Mouse (Mus musculus) liver, postnatal 0 days (tissue): ENCODE results near the gene Usp6nl. TPM values are rescaled to one million over a fixed set of nuclear protein-coding genes. Genes with fewer than 3 reads are reported as not detected.
A peak's percentile ranks its signal among the peaks of the same experiment; 100 is the strongest.

Experiments
- ATAC-seq: fragments of 200-750 bp; cut with Nextera tagmentation; 2 replicates; pipeline ENCODE4 v1.8.0; 2017; ENCODE audit warnings: mild to moderate bottlenecking, moderate library complexity
- DNase-seq: peaks from one replicate; pipeline ENCODE4 v3.0.0-alpha.2; 2016
- H3K27ac ChIP-seq: fragments of 300-500 bp; sonication (generic); 2 replicates; pipeline ENCODE4 v1.5.1; 2014; ENCODE audit warnings: antibody characterized with exemption, moderate library complexity, mild to moderate bottlenecking, low read depth
- H3K27me3 ChIP-seq: fragments of 300-500 bp; sonication (generic); 2 replicates; pipeline ENCODE4 v1.6.1; 2014; ENCODE audit warnings: low read length, control low read depth, mixed read lengths; ENCODE audit not compliant: insufficient read depth
- H3K36me3 ChIP-seq: fragments of 300-500 bp; sonication (generic); replicated peaks from 2 replicates; pipeline ENCODE4 v1.6.1; 2014; ENCODE audit warnings: mild to moderate bottlenecking, control low read depth, low read length, moderate library complexity, mixed read lengths; ENCODE audit not compliant: insufficient read depth
- H3K4me1 ChIP-seq: fragments of 300-500 bp; sonication (generic); 2 replicates; pipeline ENCODE4 v1.6.1; 2014; ENCODE audit warnings: antibody characterized with exemption, mild to moderate bottlenecking, control low read depth; ENCODE audit not compliant: insufficient read depth
- H3K4me2 ChIP-seq: fragments of 300-500 bp; sonication (generic); 2 replicates; pipeline ENCODE4 v1.6.1; 2014; ENCODE audit warnings: low read depth, mild to moderate bottlenecking, low read length, moderate library complexity, mixed read lengths
- H3K4me3 ChIP-seq: fragments of 300-500 bp; sonication (generic); 2 replicates; pipeline ENCODE4 v1.5.1; 2014; ENCODE audit warnings: low read depth, low read length
- H3K9ac ChIP-seq: fragments of 300-500 bp; sonication (generic); replicated peaks from 2 replicates; pipeline ENCODE4 v1.6.1; 2014; ENCODE audit warnings: mild to moderate bottlenecking, moderate library complexity
- H3K9me3 ChIP-seq: fragments of 300-500 bp; sonication (generic); 2 replicates; pipeline ENCODE4 v1.6.1; 2016; ENCODE audit warnings: mild to moderate bottlenecking, control low read depth, low read length, mixed read lengths
- CTCF ChIP-seq: sonication (generic); IDR thresholded peaks from 2 replicates; pipeline ENCODE4 v1.5.1; 2016; ENCODE audit warnings: antibody characterized with exemption, low read depth
- EP300 ChIP-seq: IDR thresholded peaks from 2 replicates; pipeline ENCODE4 v1.6.1; 2016; ENCODE audit warnings: antibody characterized with exemption, low read depth, mild to moderate bottlenecking
- WGBS: fragments of 180-500 bp; shearing (Covaris S2); extraction: QIAGEN DNeasy Blood & Tissue Kit; methylation state at CpG from one replicate; pipeline ENCODE4 v1.1.7; 2014; ENCODE audit not compliant: insufficient replicate concordance; 5-methylcytosine and 5-hydroxymethylcytosine counted together
- polyA plus RNA-seq: library from polyadenylated mRNA; unstranded; fragments of >200 nt; fragmentation: Nextera tagmentation; extraction: Ambion mirVana; gene quantifications from 2 replicates; pipeline ENCODE4 v1.2.1, GENCODE M21; 2015

The Usp6nl gene
- polyA plus RNA-seq, 1 experiment from 2014 or later = 4.6 TPM

DNA sequence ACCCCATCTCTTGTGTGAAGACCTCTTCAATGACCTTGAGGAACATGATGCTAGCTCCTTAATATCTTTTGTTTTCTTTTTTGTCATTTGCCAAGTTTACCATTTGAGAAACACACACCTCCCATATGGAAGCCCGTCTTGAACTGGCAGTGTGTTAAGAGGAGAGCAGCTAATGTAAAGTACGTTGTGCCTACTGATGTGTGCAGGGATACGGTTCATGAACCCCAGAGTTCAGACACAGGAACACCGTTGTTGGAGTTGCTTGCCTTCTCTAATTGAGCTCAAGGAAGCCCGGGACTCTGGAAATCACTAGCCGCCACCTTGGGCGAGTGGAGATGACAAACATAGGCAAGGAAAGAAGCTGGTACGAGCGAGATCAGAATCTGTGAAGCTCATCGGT, 9.7 kb upstream of the Usp6nl start:
- TF ChIP-seq CTCF (no peak), EP300 (no peak)
- no peak overlapping the region for H3K9ac ChIP-seq
- ATAC-seq (no peak), DNase-seq (no peak)
- no peak overlapping the region for H3K4me3 ChIP-seq
- H3K4me2 ChIP-seq = no peak overlapping the region
- H3K36me3 ChIP-seq = no peaks in the 10 kb centered on the region
- H3K27me3 ChIP-seq = no peaks in the 10 kb centered on the region
- 77% methylated on average over 10 of the region's 10 CpGs for WGBS
- no peaks in the 10 kb centered on the region for H3K4me1 ChIP-seq
- no peaks in the 10 kb centered on the region for H3K9me3 ChIP-seq
- no peak overlapping the region for H3K27ac ChIP-seq

DNA sequence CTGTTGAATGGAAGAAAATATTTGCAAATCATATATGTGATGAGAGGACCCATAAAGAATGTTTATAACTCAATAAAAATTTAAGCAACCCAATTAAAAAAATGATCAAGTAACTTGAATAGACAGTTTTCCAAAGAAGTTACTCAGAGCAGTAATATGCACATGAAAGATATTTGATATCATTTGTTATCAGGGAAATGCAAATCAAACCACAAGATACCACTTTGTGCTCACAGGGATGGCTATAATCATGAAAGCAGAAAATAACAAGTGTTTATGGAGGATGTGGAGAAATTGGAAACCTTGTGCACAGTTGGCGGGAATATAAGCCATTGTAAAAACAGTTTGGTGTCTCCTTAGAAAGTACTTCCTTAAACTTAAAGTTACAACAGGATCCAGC, 8.7 kb upstream of the Usp6nl start:
- WGBS = 88% methylated on average over 1 of the region's 1 CpGs
- Histone ChIP-seq H3K4me1 (no peaks in the 10 kb centered on the region), H3K4me2 (no peak overlapping the region), H3K27me3 (no peaks in the 10 kb centered on the region), H3K27ac (no peak overlapping the region), H3K9ac (no peak overlapping the region), H3K36me3 (no peaks in the 10 kb centered on the region), H3K9me3 (no peaks in the 10 kb centered on the region), H3K4me3 (no peak overlapping the region)
- TF ChIP-seq EP300 (no peak), CTCF (no peak)
- no peak for ATAC-seq
- no peak for DNase-seq

DNA sequence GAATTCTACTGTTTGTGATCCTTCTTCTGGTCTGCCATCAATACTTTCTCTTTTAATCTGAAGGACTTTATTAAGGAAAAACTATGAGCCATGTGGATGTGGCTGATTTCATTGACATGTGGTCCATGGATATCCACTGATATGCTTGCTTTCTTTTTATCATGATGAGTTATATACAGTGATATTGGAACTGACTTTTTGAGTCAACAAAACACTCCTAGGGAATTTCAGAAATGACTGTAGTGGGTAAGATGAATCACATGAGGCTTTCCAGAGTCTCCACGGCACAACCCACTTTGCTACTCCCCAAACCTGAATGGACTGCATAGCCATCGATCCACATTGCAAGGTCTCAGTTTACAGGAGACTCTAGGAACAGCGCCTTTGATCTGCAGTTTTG, 2.3 kb upstream of the Usp6nl start:
- Histone ChIP-seq H3K9me3 (no peaks in the 10 kb centered on the region), H3K4me1 (peaks cover 22% of the 10 kb centered on the region), H3K27me3 (no peaks in the 10 kb centered on the region), H3K4me3 (no peak overlapping the region), H3K36me3 (no peaks in the 10 kb centered on the region), H3K4me2 (no peak overlapping the region), H3K27ac (no peak overlapping the region), H3K9ac (no peak overlapping the region)
- TF ChIP-seq EP300 = no peak
- TF ChIP-seq CTCF = no peak
- ATAC-seq (no peak), DNase-seq (no peak)
- WGBS = 84% methylated on average over 3 of the region's 3 CpGs

DNA sequence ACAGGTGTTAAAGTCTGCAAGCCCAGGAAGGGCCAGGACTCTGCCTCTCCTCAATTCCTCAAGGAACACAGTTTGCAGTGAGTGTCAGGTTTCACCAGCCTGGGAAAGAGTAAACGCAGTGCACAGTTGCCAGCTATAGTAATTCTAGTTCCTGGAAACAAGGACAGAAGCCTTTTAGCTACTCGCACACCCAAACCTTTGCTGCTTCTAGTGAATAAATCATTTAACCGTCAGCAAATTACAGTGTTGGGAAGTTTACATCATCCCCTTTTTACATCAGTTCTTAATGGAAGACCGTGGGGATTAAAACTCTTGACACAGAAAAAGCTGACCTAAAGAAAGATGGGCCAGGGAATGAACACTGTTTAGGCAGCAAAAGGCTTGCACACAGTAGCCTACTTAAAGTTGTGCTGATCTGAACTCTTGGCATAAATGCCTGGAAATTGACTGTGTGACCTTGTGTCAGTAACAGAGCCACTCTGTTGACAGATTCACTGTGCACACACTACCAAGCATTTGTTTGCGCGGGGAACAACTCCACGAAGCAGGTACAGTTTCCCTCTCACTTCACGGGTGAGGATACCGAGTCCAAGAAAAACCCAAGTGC, 595 bp upstream of the Usp6nl start:
- WGBS = 21% methylated on average over 9 of the region's 9 CpGs
- H3K27ac ChIP-seq = peak overlapping the region; percentile 98
- peak; percentile 57 for ATAC-seq
- H3K9ac ChIP-seq = peak overlapping the region; percentile 92
- no peaks in the 10 kb centered on the region for H3K36me3 ChIP-seq
- no peak for DNase-seq
- H3K4me1 ChIP-seq = peaks cover 22% of the 10 kb centered on the region
- no peaks in the 10 kb centered on the region for H3K27me3 ChIP-seq
- TF ChIP-seq CTCF (no peak), EP300 (no peak)
- H3K4me2 ChIP-seq = peak overlapping the region; percentile 90
- no peaks in the 10 kb centered on the region for H3K9me3 ChIP-seq
- peak overlapping the region; percentile 96 for H3K4me3 ChIP-seq

DNA sequence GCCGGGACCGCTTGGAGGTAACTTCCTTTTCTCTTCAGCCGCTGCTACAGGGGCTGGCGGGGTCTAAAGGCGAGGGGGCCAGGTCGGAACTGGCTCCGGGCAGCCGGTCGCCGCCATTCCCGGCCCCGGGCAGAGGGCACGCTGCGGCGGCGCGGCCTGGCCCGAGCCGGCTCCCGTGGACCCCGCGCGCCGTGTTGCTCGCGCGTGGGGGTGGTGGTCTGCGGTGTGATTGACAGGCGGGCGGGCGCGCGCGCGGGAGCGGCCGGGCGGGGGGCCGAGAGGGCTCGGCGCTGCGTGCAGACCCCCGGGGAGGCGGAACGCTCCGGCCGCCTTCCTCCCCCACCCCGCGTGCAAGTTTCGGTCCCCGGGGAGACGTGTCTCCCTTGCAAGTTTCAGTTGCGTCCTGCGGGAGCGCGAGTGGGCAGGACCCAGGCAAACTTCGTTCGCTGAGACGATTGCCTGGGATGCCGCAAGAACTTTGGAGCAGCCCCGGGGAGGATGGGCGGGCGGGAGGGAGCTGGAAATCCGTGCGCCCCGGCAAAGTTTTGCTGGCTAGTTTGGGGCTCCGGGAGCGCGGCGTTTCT, 563 bp downstream of the Usp6nl start:
- Histone ChIP-seq H3K36me3 (no peaks in the 10 kb centered on the region), H3K9ac (peak overlapping the region; percentile 92), H3K27me3 (no peaks in the 10 kb centered on the region), H3K9me3 (no peaks in the 10 kb centered on the region), H3K4me1 (peaks cover 22% of the 10 kb centered on the region), H3K27ac (peak overlapping the region; percentile 98), H3K4me2 (peak overlapping the region; percentile 90), H3K4me3 (peak overlapping the region; percentile 96)
- peak; percentile 73 for DNase-seq
- TF ChIP-seq CTCF (peak; percentile 18; the same call in 1 of the 2 replicates), EP300 (no peak)
- under 1% methylated on average over 46 of the region's 70 CpGs for WGBS
- ATAC-seq = peak; percentile 64

DNA sequence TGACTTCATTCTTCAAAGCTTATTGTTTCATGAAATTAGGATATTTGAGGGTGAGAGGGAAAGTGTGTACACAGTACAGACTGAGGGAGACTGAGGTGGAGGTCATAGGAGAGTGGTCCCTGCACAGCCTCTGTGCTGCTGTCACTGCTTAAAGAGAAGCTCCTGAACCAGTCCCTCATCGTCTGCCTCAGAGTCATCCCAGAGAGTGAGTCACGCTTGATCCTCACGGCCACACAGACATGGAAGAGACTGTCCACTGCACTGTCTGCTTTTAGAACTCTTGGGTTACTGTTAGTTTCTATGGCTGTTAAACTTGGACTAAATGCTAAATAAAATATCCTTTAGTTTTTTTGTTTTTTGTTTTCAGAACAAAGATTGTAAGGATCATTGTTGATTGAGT, 3.2 kb downstream of the Usp6nl start:
- no peak overlapping the region for H3K4me2 ChIP-seq
- H3K9ac ChIP-seq = no peak overlapping the region
- no peak for DNase-seq
- H3K27ac ChIP-seq = no peak overlapping the region
- no peak overlapping the region for H3K4me3 ChIP-seq
- no peaks in the 10 kb centered on the region for H3K9me3 ChIP-seq
- 70% methylated on average over 3 of the region's 3 CpGs for WGBS
- peaks cover 37% of the 10 kb centered on the region for H3K4me1 ChIP-seq
- TF ChIP-seq CTCF (no peak), EP300 (no peak)
- no peaks in the 10 kb centered on the region for H3K36me3 ChIP-seq
- ATAC-seq = no peak
- no peaks in the 10 kb centered on the region for H3K27me3 ChIP-seq
